Mouse (Mus musculus) megakaryocyte, embryonic 14.5 days (primary cell): ENCODE results near the gene Nudt13.

Source experiments
- FLI1 ChIP-seq: IDR thresholded peaks from 2 replicates; pipeline ENCODE4 v1.6.1; 2012; ENCODE audit warnings: low read length, inconsistent platforms, mixed read lengths
- GATA1 ChIP-seq: IDR thresholded peaks from 3 replicates; pipeline ENCODE4 v1.6.1; 2012; ENCODE audit warnings: mixed read lengths, low read length, inconsistent platforms, borderline replicate concordance

- TF ChIP-seq GATA1 (no peak), FLI1 (no peak)
These were observed 34.0 kb downstream of the Nudt13 start for GRCm38 (mm10) chr14:20328474-20328873.
